Mouse (Mus musculus) kidney, adult 2 months (tissue): Measurements from ENCODE around the gene Atf1. TPM values are rescaled to one million over a fixed set of nuclear protein-coding genes. Genes with fewer than 3 reads are reported as not detected.

ENCODE experiments used
- DNase-seq: peaks from one replicate; pipeline ENCODE4 v3.0.0; 2021
- H3K27ac ChIP-seq: fragments of 200-500 bp; 2 replicates; pipeline ENCODE4 v1.5.1; 2012; ENCODE audit warnings: low read depth, low read length, control low read depth, inconsistent platforms; ENCODE audit not compliant: insufficient read depth
- H3K27me3 ChIP-seq: fragments of 200-500 bp; replicated peaks from 2 replicates; pipeline ENCODE4 v1.6.1; 2012; ENCODE audit warnings: mild to moderate bottlenecking, moderate library complexity, low read length, inconsistent platforms; ENCODE audit not compliant: control insufficient read depth, insufficient read depth
- H3K36me3 ChIP-seq: fragments of 200-500 bp; 2 replicates; pipeline ENCODE4 v1.6.1; 2012; ENCODE audit warnings: mild to moderate bottlenecking, moderate library complexity, low read length, inconsistent platforms; ENCODE audit not compliant: control insufficient read depth, insufficient read depth
- H3K4me1 ChIP-seq: fragments of 200-500 bp; 2 replicates; pipeline ENCODE4 v1.6.1; 2011; ENCODE audit warnings: low read length; ENCODE audit not compliant: control insufficient read depth, insufficient read depth
- H3K4me3 ChIP-seq: fragments of 200-500 bp; 2 replicates; pipeline ENCODE4 v1.5.1; 2011; ENCODE audit warnings: mild to moderate bottlenecking, low read depth, low read length, control low read depth; ENCODE audit not compliant: insufficient read depth
- CTCF ChIP-seq: fragments of 200-500 bp; conservative IDR thresholded peaks from 2 replicates; pipeline ENCODE4 v1.5.1; 2011; ENCODE audit warnings: low read depth, mild to moderate bottlenecking, control low read depth, low read length, moderate library complexity, mixed read lengths; ENCODE audit not compliant: insufficient read depth, insufficient read length
- POLR2A ChIP-seq: fragments of 200-500 bp; IDR thresholded peaks from one replicate; pipeline ENCODE4 v1.6.1; 2011; ENCODE audit warnings: low read depth, low read length, control low read depth
- WGBS: fragments of 180-500 bp; shearing (Covaris S2); methylation state at CpG from one replicate; pipeline ENCODE4 v1.1.7; 2018; 5-methylcytosine and 5-hydroxymethylcytosine counted together
- polyA plus RNA-seq: library from polyadenylated mRNA; depleted of rRNA; stranded (reverse); fragments of >200 nt; gene quantifications from 2 replicates; pipeline ENCODE4 v1.2.3, GENCODE M21; 2012; rRNA removed

Atf1 gene
- 38.6 and 43.7 TPM in 2 replicates for polyA plus RNA-seq

DNA sequence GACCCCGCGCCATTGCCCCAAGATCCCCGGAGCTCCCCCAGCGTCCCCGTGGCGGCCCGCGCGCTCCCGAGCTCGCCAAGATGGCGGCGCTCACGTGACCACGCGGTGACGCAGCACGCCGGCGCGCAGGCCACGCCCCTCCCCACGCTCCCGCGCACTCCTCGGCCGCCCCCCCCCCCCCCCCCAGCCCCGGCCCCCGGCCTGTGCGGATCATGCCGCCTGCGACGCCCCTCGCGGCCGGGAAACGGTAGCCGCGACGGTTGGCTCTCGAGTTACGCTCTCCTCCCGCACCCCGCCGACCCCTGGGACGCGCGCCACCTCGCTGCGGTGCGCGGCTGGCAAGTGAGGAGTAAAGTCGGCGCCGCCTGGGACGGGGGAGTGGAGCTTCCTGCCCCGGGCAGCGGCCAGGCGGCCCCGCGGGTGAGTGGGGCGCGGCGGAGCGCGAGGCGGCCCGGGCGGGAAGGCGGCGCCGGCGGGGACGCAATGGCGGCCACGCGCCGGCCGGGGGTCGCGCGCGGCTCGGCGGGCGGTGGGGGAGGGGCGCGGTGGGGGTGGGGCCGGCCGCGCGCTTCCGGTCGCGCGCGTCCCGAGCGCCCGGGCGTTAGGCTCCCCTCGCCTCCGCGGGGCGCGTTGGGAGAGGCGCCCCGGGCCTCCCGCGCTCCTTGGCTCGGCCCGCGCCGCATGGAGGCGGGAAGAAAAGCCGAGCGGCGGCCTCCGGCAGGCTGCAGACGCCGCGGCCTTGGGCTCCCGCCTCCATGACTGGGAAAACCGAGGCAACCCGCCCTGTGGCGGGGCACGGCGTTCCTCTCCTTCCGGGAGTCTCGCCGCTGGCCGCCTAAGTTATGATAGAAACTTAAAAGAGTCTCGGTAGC lies at the start of gene Atf1:
TSS of gene Atf1 (plus strand) at position 157 of the 872 bp plus-strand sequence.
- TF ChIP-seq CTCF (no peak), POLR2A (peak; percentile 60)
- Histone ChIP-seq H3K36me3 (no peaks in the 10 kb centered on the region), H3K27me3 (no peaks in the 10 kb centered on the region), H3K27ac (peak within 1 kb of the TSS; percentile 100), H3K4me1 (peaks cover 15% of the 10 kb centered on the region), H3K4me3 (peak within 1 kb of the TSS; percentile 100)
- WGBS, result 2% methylated on average over 113 of the region's 133 CpGs
- peak; percentile 94 for DNase-seq

GRCm38 (mm10) chr15:100178487-100178886 lies 49.1 kb upstream of the Atf1 start:
- TF ChIP-seq POLR2A, result no peak
- 52% methylated on average over 7 of the region's 7 CpGs for WGBS

GRCm38 (mm10) chr15:100179685-100180084 lies 47.9 kb upstream of the Atf1 start:
- WGBS, result 92% methylated on average over 6 of the region's 6 CpGs
- Histone ChIP-seq H3K4me1 (no peaks in the 10 kb centered on the region), H3K36me3 (no peaks in the 10 kb centered on the region; the same call in 1 of the 2 replicates), H3K4me3 (no peak overlapping the region), H3K27ac (no peak overlapping the region), H3K27me3 (no peaks in the 10 kb centered on the region)
- DNase-seq, result no peak
- TF ChIP-seq CTCF (no peak), POLR2A (no peak)

More at GRCm38 (mm10) chr15:100178487-100178886, 49.1 kb upstream of the Atf1 start:
- Histone ChIP-seq H3K27ac (no peak overlapping the region), H3K36me3 (no peaks in the 10 kb centered on the region; the same call in 1 of the 2 replicates), H3K4me3 (no peak overlapping the region), H3K27me3 (no peaks in the 10 kb centered on the region), H3K4me1 (no peaks in the 10 kb centered on the region)
- DNase-seq, result no peak

DNA sequence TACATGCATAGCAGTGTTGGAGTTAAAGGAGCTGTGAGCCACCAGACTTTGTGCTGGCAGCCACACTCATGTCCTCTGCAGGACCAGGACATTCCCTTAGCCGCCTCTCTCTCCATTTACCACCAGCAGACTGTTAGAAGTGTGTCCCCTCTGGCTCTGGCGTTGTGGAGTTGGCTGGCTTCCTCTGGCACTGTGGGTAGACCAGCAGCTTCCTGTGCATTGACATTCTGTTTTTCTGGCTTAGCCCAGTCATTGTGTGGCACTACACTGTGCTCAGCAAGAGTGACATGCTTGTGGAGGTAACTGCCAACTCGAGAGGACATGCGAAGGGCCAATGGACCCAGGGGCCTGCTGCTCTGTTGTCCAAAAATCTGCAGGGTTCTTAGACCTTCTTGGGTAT lies 47.4 kb upstream of the Atf1 start:
- Histone ChIP-seq H3K27me3 (no peaks in the 10 kb centered on the region), H3K27ac (no peak overlapping the region), H3K4me3 (no peak overlapping the region), H3K36me3 (no peaks in the 10 kb centered on the region; the same call in 1 of the 2 replicates), H3K4me1 (no peaks in the 10 kb centered on the region)
- TF ChIP-seq CTCF (no peak), POLR2A (no peak)
- DNase-seq, result no peak
- WGBS, result 88% methylated on average over 4 of the region's 4 CpGs

GRCm38 (mm10) chr15:100181841-100182240 lies 45.8 kb upstream of the Atf1 start:
- Histone ChIP-seq H3K27me3 (no peaks in the 10 kb centered on the region), H3K4me1 (no peaks in the 10 kb centered on the region), H3K4me3 (no peak overlapping the region), H3K36me3 (no peaks in the 10 kb centered on the region; the same call in none of the 2 replicates), H3K27ac (no peak overlapping the region)
- TF ChIP-seq POLR2A, result no peak
- TF ChIP-seq CTCF, result no peak
- 86% methylated on average over 10 of the region's 10 CpGs for WGBS
- no peak for DNase-seq

GRCm38 (mm10) chr15:100182526-100183280 lies 44.9 kb upstream of the Atf1 start:
- H3K27me3 ChIP-seq, result no peaks in the 10 kb centered on the region
- no peak for DNase-seq
- no peak overlapping the region for H3K27ac ChIP-seq
- H3K36me3 ChIP-seq, result no peaks in the 10 kb centered on the region; the same call in none of the 2 replicates
- WGBS, result 85% methylated on average over 28 of the region's 28 CpGs
- no peak for TF ChIP-seq CTCF
- no peak for TF ChIP-seq POLR2A
- H3K4me1 ChIP-seq, result no peaks in the 10 kb centered on the region
- H3K4me3 ChIP-seq, result no peak overlapping the region

GRCm38 (mm10) chr15:100183510-100183909 lies 44.1 kb upstream of the Atf1 start:
- no peak for DNase-seq
- Histone ChIP-seq H3K4me3 (no peak overlapping the region), H3K36me3 (no peaks in the 10 kb centered on the region; the same call in none of the 2 replicates), H3K27ac (no peak overlapping the region), H3K27me3 (no peaks in the 10 kb centered on the region), H3K4me1 (no peaks in the 10 kb centered on the region)
- 81% methylated on average over 10 of the region's 10 CpGs for WGBS
- no peak for TF ChIP-seq POLR2A
- no peak for TF ChIP-seq CTCF
